Mouse (Mus musculus) G1E (cell line): ENCODE data around the gene Slc16a9. TPM values are rescaled to one million over a fixed set of nuclear protein-coding genes. Genes with fewer than 3 reads are reported as not detected.

Source experiments
- ATAC-seq: 2 replicates; pipeline ENCODE4 v1.8.0; 2016; ENCODE audit warnings: mild to moderate bottlenecking; ENCODE audit not compliant: insufficient number of reproducible peaks, poor library complexity, low FRiP score, severe bottlenecking; ENCODE audit errors: extremely low read depth
- DNase-seq: peaks from one replicate; pipeline ENCODE4 v3.0.0; 2012; ENCODE audit warnings: low spot score
- H3K27me3 ChIP-seq: 2 replicates; pipeline ENCODE4 v1.6.1; 2012; ENCODE audit warnings: mild to moderate bottlenecking, low read length, inconsistent platforms; ENCODE audit not compliant: insufficient read depth
- H3K36me3 ChIP-seq: replicated peaks from 2 replicates; pipeline ENCODE3; 2012; ENCODE audit warnings: mild to moderate bottlenecking, inconsistent platforms
- H3K4me1 ChIP-seq: 2 replicates; pipeline ENCODE4 v1.6.1; 2012; ENCODE audit warnings: low read depth, low read length, inconsistent platforms, mixed read lengths; ENCODE audit not compliant: insufficient read depth
- H3K4me3 ChIP-seq: 2 replicates; pipeline ENCODE4 v1.5.1; 2012; ENCODE audit warnings: low read depth, mild to moderate bottlenecking, inconsistent platforms, low read length, moderate library complexity, mixed read lengths
- H3K9me3 ChIP-seq: replicated peaks from 2 replicates; pipeline ENCODE4 v1.6.1; 2012; ENCODE audit warnings: inconsistent platforms
- CTCF ChIP-seq: IDR thresholded peaks from 2 replicates; pipeline ENCODE4 v1.5.1; 2012; ENCODE audit warnings: low read depth, low read length, inconsistent platforms, mixed read lengths
- GATA1 ChIP-seq: IDR thresholded peaks from 2 replicates; pipeline ENCODE4 v1.6.1; 2012; ENCODE audit warnings: borderline replicate concordance, low read length, inconsistent platforms, mixed read lengths
- GATA2 ChIP-seq: IDR thresholded peaks from 2 replicates; pipeline ENCODE4 v1.6.1; 2012; ENCODE audit warnings: low read depth, low read length, inconsistent platforms, borderline replicate concordance
- POLR2AphosphoS5 ChIP-seq: IDR thresholded peaks from 2 replicates; pipeline ENCODE4 v1.6.1; 2012; ENCODE audit warnings: low read depth, low read length, inconsistent platforms; ENCODE audit not compliant: insufficient replicate concordance
- TAL1 ChIP-seq: conservative IDR thresholded peaks from 2 replicates; pipeline ENCODE4 v1.6.1; 2012; ENCODE audit warnings: low read depth, low read length, inconsistent platforms, mixed read lengths
- polyA plus RNA-seq: library from polyadenylated mRNA; stranded (reverse); fragments of >175 nt; gene quantifications from 2 replicates; pipeline ENCODE4 v1.2.3, GENCODE M21; 2012
- total RNA-seq, 2 experiments: library from RNA; stranded (forward) in 1 of 2; stranded (reverse) in 1 of 2; fragments of 200-1000 nt in 1 of 2; fragments of >200 nt in 1 of 2; fragmentation: Nextera tagmentation in 1 of 2; gene quantifications; 2 replicates each; pipeline ENCODE4 v1.2.3; 2014 to 2017

The Slc16a9 gene
- total and polyA plus RNA-seq, 3 experiments: 0.11 TPM; not detected in 2

DNA sequence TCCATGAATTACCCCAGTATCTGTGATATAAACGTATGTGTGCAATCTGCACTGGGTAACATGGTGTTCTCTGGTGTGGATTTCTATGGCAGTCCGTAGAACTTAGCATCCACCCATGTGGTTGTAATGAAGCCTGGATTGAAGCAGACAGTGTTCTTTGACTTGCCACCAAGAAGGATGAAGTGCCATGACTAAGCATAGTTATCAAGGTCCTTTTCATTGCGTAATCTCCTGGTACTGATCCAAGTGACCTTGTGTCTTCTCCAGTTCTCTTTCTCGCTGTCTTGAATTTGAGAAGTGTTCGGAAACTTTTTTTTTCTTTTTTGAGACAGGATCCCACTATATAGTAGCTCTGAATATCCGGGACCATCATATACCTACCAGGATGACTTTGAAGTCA, 20.3 kb upstream of the Slc16a9 start:
- H3K4me1 ChIP-seq: no peaks in the 10 kb centered on the region
- TF ChIP-seq POLR2AphosphoS5 (no peak), TAL1 (no peak), GATA2 (no peak), GATA1 (no peak), CTCF (no peak)
- no peak overlapping the region for H3K4me3 ChIP-seq
- H3K27me3 ChIP-seq: no peaks in the 10 kb centered on the region
- H3K36me3 ChIP-seq: no peaks in the 10 kb centered on the region
- DNase-seq: no peak
- peaks cover 15% of the 10 kb centered on the region for H3K9me3 ChIP-seq
- no peak for ATAC-seq

DNA sequence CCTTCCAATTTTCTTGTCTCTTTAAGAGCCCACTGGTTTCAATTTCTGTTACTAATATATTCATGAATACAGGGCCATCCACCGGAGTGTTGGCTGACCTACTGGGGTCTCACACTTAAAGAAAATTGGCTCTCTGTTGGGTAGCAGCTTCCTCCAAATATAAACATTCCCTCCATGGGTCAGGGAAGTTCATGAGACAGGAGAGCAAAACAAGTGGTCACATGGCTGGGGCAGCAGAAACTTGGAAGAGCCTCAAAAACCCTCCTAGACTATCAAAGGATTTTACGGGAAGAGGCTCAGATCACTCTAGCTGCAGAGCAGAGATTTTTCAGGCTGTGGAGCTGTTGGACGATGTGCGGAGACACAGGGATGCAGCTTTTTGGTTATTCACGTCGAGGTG, 19.1 kb upstream of the Slc16a9 start:
- no peak for TF ChIP-seq GATA1
- TF ChIP-seq POLR2AphosphoS5: no peak
- no peak for TF ChIP-seq TAL1
- no peak for TF ChIP-seq GATA2
- no peak for DNase-seq
- Histone ChIP-seq H3K4me3 (no peak overlapping the region), H3K4me1 (no peaks in the 10 kb centered on the region), H3K36me3 (no peaks in the 10 kb centered on the region), H3K9me3 (peaks cover 17% of the 10 kb centered on the region), H3K27me3 (no peaks in the 10 kb centered on the region)
- no peak for ATAC-seq

DNA sequence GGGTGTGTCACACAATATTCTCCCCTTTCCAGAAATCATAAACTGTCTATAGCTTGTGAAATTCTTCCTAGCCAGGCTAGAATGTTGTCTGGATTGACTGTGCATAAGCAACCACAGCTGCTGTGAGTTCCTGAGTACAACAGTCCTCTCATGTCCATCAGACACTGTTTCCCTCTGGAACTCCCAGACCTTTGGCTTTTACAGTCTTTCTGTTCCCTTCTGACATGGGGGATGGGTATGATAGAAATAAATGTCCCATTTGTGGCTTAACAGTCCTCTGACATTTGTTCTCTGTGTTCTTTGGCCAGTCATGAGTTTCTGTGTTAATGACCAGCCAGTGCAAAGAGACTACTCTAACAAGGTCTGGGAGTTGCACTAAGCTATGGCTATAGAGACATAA, 18.3 kb upstream of the Slc16a9 start:
- H3K4me3 ChIP-seq: no peak overlapping the region
- no peaks in the 10 kb centered on the region for H3K27me3 ChIP-seq
- peaks cover 17% of the 10 kb centered on the region for H3K9me3 ChIP-seq
- H3K4me1 ChIP-seq: no peaks in the 10 kb centered on the region
- TF ChIP-seq CTCF (no peak), TAL1 (no peak)
- ATAC-seq: no peak
- no peak for DNase-seq
- no peaks in the 10 kb centered on the region for H3K36me3 ChIP-seq

DNA sequence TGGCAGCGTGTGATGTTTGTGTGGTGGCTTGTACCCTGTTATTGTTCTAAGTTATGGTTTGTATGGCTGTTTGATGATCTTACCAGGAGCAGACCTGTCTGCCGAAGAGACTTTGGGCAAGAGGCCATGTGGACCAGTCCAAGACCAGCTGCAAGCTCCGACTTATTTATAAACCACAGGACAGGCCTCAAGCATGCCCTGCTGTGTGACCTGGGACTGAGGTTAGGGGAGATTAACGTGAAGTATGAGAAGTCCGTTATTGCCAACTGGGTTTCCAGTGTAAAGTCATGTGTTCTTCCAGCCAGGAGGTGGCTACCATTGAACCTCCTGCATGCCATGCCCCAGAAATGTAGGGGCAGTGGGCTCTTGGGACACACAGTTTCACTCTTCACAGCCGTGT, 14.5 kb upstream of the Slc16a9 start:
- Histone ChIP-seq H3K9me3 (peaks cover 5% of the 10 kb centered on the region), H3K36me3 (no peaks in the 10 kb centered on the region), H3K4me3 (no peak overlapping the region), H3K4me1 (no peaks in the 10 kb centered on the region), H3K27me3 (no peaks in the 10 kb centered on the region)
- no peak for DNase-seq
- TF ChIP-seq POLR2AphosphoS5 (no peak), GATA2 (no peak), GATA1 (no peak), CTCF (no peak)
- no peak for ATAC-seq

DNA sequence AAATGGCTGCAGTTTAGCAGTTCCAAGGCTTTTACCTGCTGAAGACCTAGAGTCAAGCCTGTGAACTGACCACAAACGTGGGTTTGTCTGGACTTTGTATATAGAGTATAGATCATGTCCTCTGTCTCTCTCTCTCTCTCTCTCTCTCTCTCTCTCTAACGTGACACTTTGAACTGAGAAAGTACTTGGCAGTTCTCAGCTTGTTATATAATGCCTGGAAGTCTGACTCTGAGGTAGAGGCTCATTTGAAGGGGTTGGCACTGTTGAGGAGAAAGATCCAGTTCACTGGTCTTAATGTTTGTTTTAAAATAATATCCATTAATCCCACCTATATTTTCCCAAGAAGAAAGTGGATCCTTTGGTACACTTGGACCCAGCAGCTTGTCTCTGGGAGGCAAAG, 7.0 kb upstream of the Slc16a9 start:
- Histone ChIP-seq H3K9me3 (peaks cover 16% of the 10 kb centered on the region), H3K4me3 (no peak overlapping the region), H3K36me3 (no peaks in the 10 kb centered on the region), H3K27me3 (no peaks in the 10 kb centered on the region), H3K4me1 (no peaks in the 10 kb centered on the region)
- DNase-seq (no peak), ATAC-seq (no peak)
- TF ChIP-seq GATA2: no peak
- TF ChIP-seq GATA1: no peak
- no peak for TF ChIP-seq POLR2AphosphoS5
- TF ChIP-seq CTCF: no peak
- no peak for TF ChIP-seq TAL1

DNA sequence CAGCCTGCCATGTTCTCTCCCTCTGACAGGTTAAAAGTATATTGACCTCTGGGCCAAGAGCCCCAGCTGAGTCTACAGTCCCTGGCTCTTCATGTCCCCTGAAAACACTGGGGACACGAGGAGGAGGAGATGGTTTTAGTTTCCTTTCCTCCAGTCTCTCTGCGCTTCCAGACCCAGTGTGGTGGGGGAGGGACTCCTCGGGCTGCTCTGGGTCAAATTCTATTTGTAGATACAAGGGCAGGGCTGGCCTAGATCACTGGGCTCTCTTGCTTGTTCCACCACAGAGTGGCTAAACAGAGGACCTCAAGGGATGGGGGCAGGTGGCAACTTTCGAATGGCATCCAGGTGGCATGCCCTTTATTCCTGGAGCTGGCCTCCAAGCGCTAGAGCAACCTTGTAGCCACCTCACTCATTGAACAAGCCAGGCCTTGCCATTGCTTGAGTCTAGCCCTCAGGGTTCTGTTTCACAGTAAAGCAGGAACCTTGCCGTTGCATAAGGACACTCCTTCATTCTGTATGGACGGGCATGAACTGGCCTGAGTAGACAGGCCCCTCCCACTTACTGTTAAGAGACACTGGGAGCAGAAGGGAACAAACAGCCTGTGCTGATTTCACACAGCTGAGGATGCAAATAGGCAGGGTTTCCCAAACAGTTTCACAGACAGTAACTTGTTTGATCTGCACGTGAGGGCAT, 2.0 kb upstream of the Slc16a9 start:
- ATAC-seq (no peak), DNase-seq (no peak)
- Histone ChIP-seq H3K36me3 (no peaks in the 10 kb centered on the region), H3K4me1 (no peaks in the 10 kb centered on the region), H3K27me3 (no peaks in the 10 kb centered on the region), H3K4me3 (no peak overlapping the region), H3K9me3 (peaks cover 47% of the 10 kb centered on the region)
- TF ChIP-seq CTCF: no peak
- TF ChIP-seq TAL1: no peak
- TF ChIP-seq POLR2AphosphoS5: no peak
- no peak for TF ChIP-seq GATA1
- TF ChIP-seq GATA2: no peak

DNA sequence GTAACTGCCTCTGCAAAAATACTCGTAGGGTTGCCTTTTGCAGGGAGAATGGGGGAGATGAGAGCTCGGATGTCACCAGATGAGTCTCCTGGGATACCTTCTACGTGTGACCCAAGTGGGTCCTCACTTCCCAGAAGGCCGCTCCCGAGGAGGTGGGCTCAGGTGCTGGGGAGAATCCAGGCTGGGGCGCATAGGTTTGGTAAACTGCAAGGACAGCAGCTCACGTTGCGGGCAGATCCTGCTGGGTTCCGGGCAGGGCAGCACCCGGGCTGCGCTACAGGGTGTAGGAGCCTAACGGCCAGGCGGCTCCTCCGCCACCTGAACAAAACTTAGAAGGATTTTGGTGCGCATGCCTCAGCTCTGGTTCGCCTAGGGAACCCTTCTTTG, 652 bp downstream of the Slc16a9 start:
- ATAC-seq (no peak), DNase-seq (no peak)
- Histone ChIP-seq H3K4me1 (no peaks in the 10 kb centered on the region), H3K27me3 (no peaks in the 10 kb centered on the region), H3K36me3 (no peaks in the 10 kb centered on the region), H3K9me3 (peaks cover 57% of the 10 kb centered on the region), H3K4me3 (no peak overlapping the region; the same call in 1 of the 2 replicates)
- TF ChIP-seq TAL1 (no peak), GATA1 (no peak), CTCF (no peak), GATA2 (no peak), POLR2AphosphoS5 (no peak)
